Mouse (Mus musculus) G1E (cell line): Measurements from ENCODE around the gene Naa35. TPM values are rescaled to one million over a fixed set of nuclear protein-coding genes. Genes with fewer than 3 reads are reported as not detected.
A peak's percentile ranks its signal among the peaks of the same experiment; 100 is the strongest.

ENCODE experiments used
- ATAC-seq: 2 replicates; pipeline ENCODE4 v1.8.0; 2016; ENCODE audit warnings: mild to moderate bottlenecking; ENCODE audit not compliant: insufficient number of reproducible peaks, poor library complexity, low FRiP score, severe bottlenecking; ENCODE audit errors: extremely low read depth
- DNase-seq: peaks from one replicate; pipeline ENCODE4 v3.0.0; 2012; ENCODE audit warnings: low spot score
- H3K27me3 ChIP-seq: 2 replicates; pipeline ENCODE4 v1.6.1; 2012; ENCODE audit warnings: mild to moderate bottlenecking, low read length, inconsistent platforms; ENCODE audit not compliant: insufficient read depth
- H3K36me3 ChIP-seq: replicated peaks from 2 replicates; pipeline ENCODE3; 2012; ENCODE audit warnings: mild to moderate bottlenecking, inconsistent platforms
- H3K4me1 ChIP-seq: 2 replicates; pipeline ENCODE4 v1.6.1; 2012; ENCODE audit warnings: low read depth, low read length, inconsistent platforms, mixed read lengths; ENCODE audit not compliant: insufficient read depth
- H3K4me3 ChIP-seq: 2 replicates; pipeline ENCODE4 v1.5.1; 2012; ENCODE audit warnings: low read depth, mild to moderate bottlenecking, inconsistent platforms, low read length, moderate library complexity, mixed read lengths
- H3K9me3 ChIP-seq: replicated peaks from 2 replicates; pipeline ENCODE4 v1.6.1; 2012; ENCODE audit warnings: inconsistent platforms
- CTCF ChIP-seq: IDR thresholded peaks from 2 replicates; pipeline ENCODE4 v1.5.1; 2012; ENCODE audit warnings: low read depth, low read length, inconsistent platforms, mixed read lengths
- GATA1 ChIP-seq: IDR thresholded peaks from 2 replicates; pipeline ENCODE4 v1.6.1; 2012; ENCODE audit warnings: borderline replicate concordance, low read length, inconsistent platforms, mixed read lengths
- GATA2 ChIP-seq: IDR thresholded peaks from 2 replicates; pipeline ENCODE4 v1.6.1; 2012; ENCODE audit warnings: low read depth, low read length, inconsistent platforms, borderline replicate concordance
- POLR2AphosphoS5 ChIP-seq: IDR thresholded peaks from 2 replicates; pipeline ENCODE4 v1.6.1; 2012; ENCODE audit warnings: low read depth, low read length, inconsistent platforms; ENCODE audit not compliant: insufficient replicate concordance
- TAL1 ChIP-seq: conservative IDR thresholded peaks from 2 replicates; pipeline ENCODE4 v1.6.1; 2012; ENCODE audit warnings: low read depth, low read length, inconsistent platforms, mixed read lengths
- polyA plus RNA-seq: library from polyadenylated mRNA; stranded (reverse); fragments of >175 nt; gene quantifications from 2 replicates; pipeline ENCODE4 v1.2.3, GENCODE M21; 2012
- total RNA-seq, 2 experiments: library from RNA; stranded (forward) in 1 of 2; stranded (reverse) in 1 of 2; fragments of 200-1000 nt in 1 of 2; fragments of >200 nt in 1 of 2; fragmentation: Nextera tagmentation in 1 of 2; gene quantifications; 2 replicates each; pipeline ENCODE4 v1.2.3; 2014 to 2017

Naa35 gene
- total and polyA plus RNA-seq, 3 experiments = 8.5 to 63.7 (median 31.0) TPM

DNA sequence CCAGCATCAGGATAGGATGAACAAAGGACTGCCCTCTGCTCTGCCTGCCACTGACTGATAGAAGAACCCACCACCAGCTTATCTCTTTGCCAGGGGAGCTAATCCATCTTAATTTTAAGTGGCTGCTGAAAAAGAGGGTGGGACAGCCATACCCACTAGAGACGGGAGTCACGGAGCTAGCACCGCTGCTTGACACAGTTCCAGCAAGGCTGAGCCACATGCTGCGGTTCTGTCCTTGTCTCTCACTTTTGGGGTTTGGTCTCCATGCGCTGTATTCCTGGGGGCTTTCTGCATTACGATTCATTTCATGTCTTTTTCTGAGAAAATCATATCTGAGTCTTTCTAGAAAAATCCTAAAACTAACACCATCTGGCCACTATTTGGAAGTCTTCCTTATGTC lies 14.0 kb upstream of the Naa35 start:
- DNase-seq (no peak), ATAC-seq (no peak)
- Histone ChIP-seq H3K9me3 (no peaks in the 10 kb centered on the region), H3K36me3 (no peaks in the 10 kb centered on the region), H3K4me1 (peaks cover 7% of the 10 kb centered on the region; the same call in 1 of the 2 replicates), H3K27me3 (peaks cover 5% of the 10 kb centered on the region; the same call in 1 of the 2 replicates), H3K4me3 (no peak overlapping the region)
- TF ChIP-seq GATA2 (no peak), TAL1 (no peak), POLR2AphosphoS5 (no peak), CTCF (no peak), GATA1 (no peak)

DNA sequence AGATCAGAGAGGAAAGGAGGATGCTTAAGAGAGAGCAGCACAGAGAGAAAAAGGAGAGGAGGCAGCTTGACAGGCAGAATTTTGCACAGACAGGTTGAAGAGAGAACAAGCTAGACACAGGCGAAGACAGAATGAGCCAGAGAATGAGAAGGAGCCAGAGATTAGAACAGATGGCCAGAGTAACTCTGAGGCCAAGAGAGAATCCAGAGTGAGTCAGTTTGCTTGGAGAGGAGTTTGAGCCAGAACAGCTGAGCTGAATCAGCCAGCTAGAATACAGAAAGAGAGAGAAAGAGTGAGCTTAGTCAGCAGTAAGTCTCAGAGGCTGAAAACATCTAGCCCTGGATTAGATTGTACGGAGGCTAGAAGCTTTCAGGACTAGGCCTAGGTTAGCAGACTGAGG lies 12.5 kb upstream of the Naa35 start:
- DNase-seq (no peak), ATAC-seq (no peak)
- Histone ChIP-seq H3K9me3 (no peaks in the 10 kb centered on the region), H3K4me1 (peaks cover 3% of the 10 kb centered on the region; the same call in 1 of the 2 replicates), H3K27me3 (peaks cover 4% of the 10 kb centered on the region; the same call in 1 of the 2 replicates), H3K36me3 (no peaks in the 10 kb centered on the region), H3K4me3 (no peak overlapping the region)
- TF ChIP-seq CTCF (no peak), GATA2 (no peak), POLR2AphosphoS5 (no peak), GATA1 (no peak), TAL1 (no peak)

DNA sequence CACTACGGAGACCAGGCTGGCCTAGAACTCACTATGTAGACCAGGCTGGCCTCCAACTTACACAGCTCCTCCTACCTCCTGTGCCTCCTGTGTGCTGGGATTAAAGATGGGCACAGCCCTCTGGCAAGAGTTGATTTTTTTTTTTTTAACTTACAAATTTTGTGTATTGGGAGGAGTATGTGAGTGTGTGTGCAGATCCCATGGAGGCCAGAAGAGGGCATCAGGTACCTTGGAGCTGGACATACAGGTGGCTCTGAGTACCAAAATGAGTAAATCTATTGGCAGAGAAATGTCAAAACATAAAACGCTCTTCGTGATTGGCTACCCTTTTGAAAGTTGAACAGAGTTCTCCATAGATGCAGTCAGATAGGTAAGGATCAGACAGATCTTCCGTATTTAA lies 4.1 kb upstream of the Naa35 start:
- ATAC-seq (no peak), DNase-seq (no peak)
- Histone ChIP-seq H3K9me3 (no peaks in the 10 kb centered on the region), H3K36me3 (no peaks in the 10 kb centered on the region), H3K4me1 (peaks cover 13% of the 10 kb centered on the region), H3K27me3 (no peaks in the 10 kb centered on the region), H3K4me3 (no peak overlapping the region)
- TF ChIP-seq POLR2AphosphoS5 = no peak
- no peak for TF ChIP-seq TAL1
- no peak for TF ChIP-seq GATA1
- TF ChIP-seq CTCF = no peak
- no peak for TF ChIP-seq GATA2

DNA sequence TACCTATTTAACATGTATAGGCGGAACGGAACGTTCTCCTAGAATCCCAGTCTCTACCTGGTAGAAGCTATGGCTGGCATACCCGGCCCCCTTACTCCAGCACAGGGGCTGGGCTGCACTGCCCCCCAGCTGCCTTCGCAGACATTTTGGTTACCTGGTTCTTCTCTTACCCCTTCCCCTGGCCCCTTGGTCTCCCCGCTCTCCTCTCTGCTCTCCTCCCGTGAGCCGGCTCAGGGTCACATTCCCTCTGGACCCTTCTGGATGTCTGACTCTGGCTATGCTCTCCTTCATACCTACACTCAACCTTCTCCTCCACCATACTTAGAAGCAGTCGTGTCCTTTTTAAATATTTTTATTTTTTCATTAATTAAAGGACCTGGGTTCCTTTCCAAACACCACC lies 578 bp upstream of the Naa35 start:
- TF ChIP-seq TAL1 (no peak), GATA1 (no peak), POLR2AphosphoS5 (no peak), GATA2 (no peak), CTCF (no peak)
- ATAC-seq (no peak), DNase-seq (peak; percentile 45)
- Histone ChIP-seq H3K36me3 (peaks cover 28% of the 10 kb centered on the region), H3K4me1 (peaks cover 43% of the 10 kb centered on the region), H3K9me3 (no peaks in the 10 kb centered on the region), H3K4me3 (peak overlapping the region; percentile 90), H3K27me3 (no peaks in the 10 kb centered on the region)

DNA sequence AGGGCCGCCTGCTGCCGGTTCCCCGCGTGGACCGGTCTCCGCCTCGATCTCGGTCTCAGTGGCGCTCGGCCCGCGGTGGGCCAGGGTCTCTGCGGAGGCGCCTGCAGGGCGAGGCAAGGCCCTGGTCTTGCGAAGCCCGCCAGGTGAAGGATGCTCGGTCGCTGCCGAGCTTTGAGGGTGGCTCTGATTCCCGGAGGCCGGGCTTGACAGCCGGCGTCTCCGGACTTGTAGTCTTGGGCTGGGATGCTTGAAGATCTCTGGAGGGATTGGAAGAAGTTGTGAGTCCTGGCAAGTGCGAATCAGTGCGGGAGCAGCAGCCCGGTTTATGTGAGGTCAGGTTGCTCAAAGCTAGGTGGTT lies 568 bp downstream of the Naa35 start:
- no peak for TF ChIP-seq TAL1
- peaks cover 48% of the 10 kb centered on the region for H3K4me1 ChIP-seq
- no peaks in the 10 kb centered on the region for H3K27me3 ChIP-seq
- peak overlapping the region; percentile 90 for H3K4me3 ChIP-seq
- no peak for DNase-seq
- peaks cover 39% of the 10 kb centered on the region for H3K36me3 ChIP-seq
- no peaks in the 10 kb centered on the region for H3K9me3 ChIP-seq
- ATAC-seq = no peak

DNA sequence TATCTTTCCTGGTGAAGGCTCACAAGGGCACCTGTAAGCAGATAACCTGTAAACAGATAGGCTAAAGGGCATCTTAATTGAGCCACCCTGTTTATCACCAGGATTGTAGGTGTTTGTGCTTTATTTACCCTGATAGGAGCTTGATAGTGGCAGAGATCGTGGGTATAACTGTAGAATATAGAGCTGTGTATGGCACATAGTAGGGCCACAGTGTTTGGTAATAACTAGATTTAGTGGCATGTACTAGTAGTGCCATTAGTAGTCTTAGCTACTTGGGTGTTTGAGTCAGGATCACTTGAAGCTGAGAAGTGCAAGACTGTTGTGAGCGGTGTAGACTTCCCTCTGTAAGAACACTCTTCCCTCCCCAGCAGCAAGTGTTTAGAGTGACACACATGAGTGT lies 2.1 kb downstream of the Naa35 start:
- H3K9me3 ChIP-seq = no peaks in the 10 kb centered on the region
- no peak for DNase-seq
- H3K27me3 ChIP-seq = no peaks in the 10 kb centered on the region
- H3K36me3 ChIP-seq = peaks cover 54% of the 10 kb centered on the region
- no peak for ATAC-seq
- TF ChIP-seq GATA1 (no peak), POLR2AphosphoS5 (no peak), GATA2 (no peak), CTCF (no peak), TAL1 (no peak)
- H3K4me1 ChIP-seq = peaks cover 48% of the 10 kb centered on the region
- no peak overlapping the region; the same call in 1 of the 2 replicates for H3K4me3 ChIP-seq

DNA sequence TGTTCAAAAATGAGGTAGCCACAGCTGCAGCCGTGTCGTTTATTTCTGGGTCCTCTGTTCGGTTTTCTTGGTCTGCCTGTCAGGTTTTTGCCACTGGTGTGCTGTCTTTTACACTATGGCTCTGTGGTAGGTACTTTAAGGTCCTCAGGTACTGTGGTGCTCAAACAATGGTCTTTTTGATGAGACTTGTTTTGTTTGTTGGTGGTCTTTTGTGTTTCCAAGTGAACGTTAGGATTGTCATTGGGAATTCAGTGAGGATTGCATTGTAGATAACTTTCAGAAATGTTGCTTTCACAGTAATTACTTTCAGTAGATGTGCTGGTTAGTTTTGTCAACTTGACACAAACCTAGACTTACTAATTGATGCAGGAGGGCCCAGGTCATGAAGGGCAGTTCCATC lies 4.6 kb downstream of the Naa35 start:
- H3K9me3 ChIP-seq = no peaks in the 10 kb centered on the region
- H3K4me1 ChIP-seq = peaks cover 42% of the 10 kb centered on the region
- ATAC-seq (no peak), DNase-seq (no peak)
- TF ChIP-seq CTCF (no peak), TAL1 (no peak), POLR2AphosphoS5 (no peak), GATA1 (no peak), GATA2 (no peak)
- H3K4me3 ChIP-seq = no peak overlapping the region
- H3K27me3 ChIP-seq = no peaks in the 10 kb centered on the region
- peaks cover 76% of the 10 kb centered on the region for H3K36me3 ChIP-seq
